Mouse (Mus musculus): ENCODE results near the gene Smim17. TPM values are rescaled to one million over a fixed set of nuclear protein-coding genes. Genes with fewer than 3 reads are reported as not detected.
"Not testable (repeated sequence)": the region's sequence is repeated elsewhere in the genome, so short reads cannot be mapped to it uniquely, and the experiment has no call there.

Gene Smim17
- polyA plus RNA-seq (2016; fragmentation: Nextera tagmentation; extraction: Ambion mirVana), result 0.34 and 0.90 TPM in 2 replicates

- Histone ChIP-seq H3K36me3 (replicated peaks) (peaks cover 23% of the 10 kb centered on the region), H3K27me3 (ENCODE audit: poor library complexity, severe bottlenecking) (no peaks in the 10 kb centered on the region), H3K9me3 (0 out of 2 replicates have a peak, but pooled peaks cover 2% of the 10 kb centered on the region), H3K27ac (peak within 1 kb of the TSS; percentile 76), H3K4me3 (peak within 1 kb of the TSS; percentile 61), H3K4me1 (peaks cover 11% of the 10 kb centered on the region)
- WGBS, result 28% methylated on average over 25 of the region's 25 CpGs
- DNase-seq (ENCODE audit: extremely low spot score, low spot score), result peak; percentile 30
Measured at GRCm38 (mm10) chr7:6397996-6398975, at the start of gene Smim17. Smim17 (plus strand) TSS chr7:6398715.

GRCm38 (mm10) chr7:6358121-6358520 is 40.4 kb upstream of the Smim17 start:
- 0 out of 2 replicates have a peak, but pooled peaks cover 1% of the 10 kb centered on the region for H3K9me3 ChIP-seq
- peaks cover 13% of the 10 kb centered on the region for H3K36me3 ChIP-seq (replicated peaks)
- 70% methylated on average over 2 of the region's 2 CpGs for WGBS
- H3K4me1 ChIP-seq, result peaks cover 10% of the 10 kb centered on the region
- H3K4me3 ChIP-seq, result no peak overlapping the region
- H3K27ac ChIP-seq, result no peak overlapping the region
- H3K27me3 ChIP-seq (ENCODE audit: poor library complexity, severe bottlenecking), result no peaks in the 10 kb centered on the region
- no peak for DNase-seq (ENCODE audit: extremely low spot score, low spot score)

DNA sequence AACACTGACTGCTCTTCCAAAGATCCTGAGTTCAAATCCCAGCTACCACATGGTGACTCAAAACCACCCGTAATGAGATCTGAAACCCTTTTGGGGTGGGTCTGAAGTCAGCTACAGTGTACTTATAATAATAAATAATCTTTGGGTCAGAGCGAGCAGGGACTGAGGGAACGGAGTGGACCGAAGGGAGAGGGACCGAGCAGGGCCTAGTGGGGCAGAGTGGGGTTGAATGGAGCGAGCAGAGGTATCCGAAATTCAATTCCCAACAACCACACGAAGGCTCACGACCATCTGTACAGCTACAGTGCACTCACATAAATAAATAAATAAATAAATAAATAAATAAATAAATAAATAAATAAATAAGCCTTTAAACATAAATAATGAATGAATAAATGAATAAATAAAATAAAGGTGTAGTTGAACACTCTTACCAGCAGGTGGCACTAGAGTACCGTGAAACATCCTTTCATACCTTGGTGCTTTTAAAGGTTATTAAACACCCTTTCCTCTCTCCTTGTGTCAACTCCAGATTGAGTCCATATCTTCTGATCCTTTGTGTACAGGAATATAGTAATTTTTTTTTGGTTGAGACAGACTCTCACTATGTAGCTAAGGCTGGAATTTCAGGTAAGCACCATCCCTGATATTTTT is 39.5 kb upstream of the Smim17 start:
- Histone ChIP-seq H3K27me3 (ENCODE audit: poor library complexity, severe bottlenecking) (no peaks in the 10 kb centered on the region), H3K27ac (no peak overlapping the region)
- DNase-seq (ENCODE audit: extremely low spot score, low spot score), result no peak

DNA sequence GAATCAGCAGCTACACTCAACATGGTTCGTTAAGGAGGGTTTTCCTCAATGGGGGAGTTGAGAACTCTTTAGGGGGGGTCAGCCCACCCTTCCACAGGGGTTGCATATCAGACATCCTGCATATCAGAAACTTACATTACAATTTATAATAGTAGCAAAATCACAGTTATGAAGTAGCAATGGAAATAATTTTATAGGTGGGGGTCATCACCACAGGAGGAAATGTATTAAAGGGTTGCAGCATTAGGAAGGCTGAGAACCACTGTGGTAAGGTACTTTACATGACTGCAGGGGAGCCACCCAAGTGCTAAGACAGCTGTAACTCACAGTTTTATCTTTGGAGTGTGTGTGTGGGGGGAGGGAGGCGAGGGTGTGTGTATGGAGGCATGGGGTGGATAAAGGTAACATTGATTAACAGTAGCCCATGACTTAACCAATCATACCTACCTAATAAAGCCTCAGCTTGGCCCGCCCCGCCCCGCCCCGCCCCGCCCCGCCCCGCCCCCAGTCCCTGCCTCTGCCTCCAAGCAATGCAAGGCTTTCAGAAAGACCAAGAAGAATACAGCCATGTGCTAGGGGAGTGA is 37.9 kb upstream of the Smim17 start:
- no peaks in the 10 kb centered on the region for H3K27me3 ChIP-seq (ENCODE audit: poor library complexity, severe bottlenecking)
- no peak overlapping the region for H3K4me3 ChIP-seq
- 12% methylated on average over 9 of the region's 9 CpGs for WGBS
- peak; percentile 17 for DNase-seq (ENCODE audit: extremely low spot score, low spot score)
- H3K4me1 ChIP-seq, result peaks cover 20% of the 10 kb centered on the region
- no peak overlapping the region for H3K27ac ChIP-seq
- H3K36me3 ChIP-seq (replicated peaks), result no peaks in the 10 kb centered on the region
- 0 out of 2 replicates have a peak, but pooled peaks cover 3% of the 10 kb centered on the region for H3K9me3 ChIP-seq

More for the DNA sequence above, 39.5 kb upstream of the Smim17 start:
- Histone ChIP-seq H3K9me3 (0 out of 2 replicates have a peak, but pooled peaks cover 3% of the 10 kb centered on the region), H3K36me3 (replicated peaks) (peaks cover 8% of the 10 kb centered on the region), H3K4me3 (no peak overlapping the region), H3K4me1 (peaks cover 16% of the 10 kb centered on the region)
- WGBS, result 53% methylated on average over 10 of the region's 10 CpGs

DNA sequence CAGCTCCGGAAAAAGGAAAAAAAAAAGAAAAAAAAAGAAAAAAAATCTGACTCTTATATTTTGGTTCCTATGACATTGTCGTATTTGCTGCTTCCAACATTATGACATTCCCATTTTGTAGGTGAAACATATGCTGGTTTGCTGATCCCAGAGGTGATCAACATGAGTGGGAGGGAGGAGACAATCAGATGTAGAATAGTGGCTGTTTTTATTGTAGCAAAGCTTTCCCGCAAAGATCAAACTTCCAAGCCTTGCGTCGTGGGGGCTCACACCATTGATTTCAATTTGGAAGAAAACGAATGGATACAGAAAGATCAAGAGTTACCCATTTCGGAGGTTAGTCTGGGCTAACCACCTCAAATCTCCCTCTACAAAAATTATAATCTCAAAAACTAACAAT is 36.8 kb upstream of the Smim17 start:
- Histone ChIP-seq H3K4me1 (peaks cover 20% of the 10 kb centered on the region), H3K27ac (peak overlapping the region; percentile 84), H3K27me3 (ENCODE audit: poor library complexity, severe bottlenecking) (no peaks in the 10 kb centered on the region), H3K36me3 (replicated peaks) (no peaks in the 10 kb centered on the region), H3K4me3 (peak overlapping the region; percentile 61), H3K9me3 (0 out of 2 replicates have a peak, but pooled peaks cover 3% of the 10 kb centered on the region)
- DNase-seq (ENCODE audit: extremely low spot score, low spot score), result no peak
- 27% methylated on average over 7 of the region's 7 CpGs for WGBS

DNA sequence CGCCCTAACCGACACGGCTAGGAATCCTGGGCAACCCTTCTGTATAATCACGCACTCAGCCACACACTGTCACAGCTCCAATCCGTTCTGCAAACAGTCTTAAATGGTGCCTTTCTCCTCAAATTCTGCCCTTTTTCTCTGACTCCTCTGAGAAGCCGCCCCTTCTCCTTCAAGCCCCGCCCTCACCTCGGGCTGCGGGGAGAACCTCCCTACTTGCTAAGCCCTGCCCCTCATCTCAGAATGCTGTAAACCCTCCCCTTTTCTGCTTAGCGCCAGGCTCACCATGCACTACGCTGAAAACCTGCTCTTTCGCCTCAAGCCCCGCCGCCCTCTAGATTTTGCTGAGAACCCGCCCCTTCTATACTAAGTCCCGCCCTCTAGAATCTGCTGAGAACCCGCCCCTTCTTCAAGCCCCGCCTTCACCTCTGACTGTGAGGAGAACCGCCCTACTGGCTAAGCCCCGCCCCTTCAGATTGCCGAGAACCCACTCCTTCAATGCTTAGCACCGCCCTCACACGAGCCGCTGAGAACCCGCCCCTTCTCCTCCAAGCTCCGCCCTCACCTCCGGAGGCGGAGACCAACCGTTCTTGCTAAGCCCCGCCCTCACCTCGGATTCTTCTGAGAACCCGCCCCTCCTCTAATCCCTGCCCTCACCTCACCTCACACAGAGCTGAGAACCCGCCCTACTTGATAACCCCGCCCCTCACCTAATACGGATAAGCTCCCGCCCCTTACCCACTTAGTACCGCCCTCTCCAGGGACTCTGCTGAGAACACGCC is 36.1 kb upstream of the Smim17 start:
- H3K9me3 ChIP-seq, result 0 out of 2 replicates have a peak, but pooled peaks cover 3% of the 10 kb centered on the region
- under 1% methylated on average over 38 of the region's 38 CpGs for WGBS
- H3K4me3 ChIP-seq, result peak overlapping the region; percentile 61
- no peaks in the 10 kb centered on the region for H3K27me3 ChIP-seq (ENCODE audit: poor library complexity, severe bottlenecking)
- peak overlapping the region; percentile 84 for H3K27ac ChIP-seq
- DNase-seq (ENCODE audit: extremely low spot score, low spot score), result peak; percentile 98
- H3K4me1 ChIP-seq, result peaks cover 20% of the 10 kb centered on the region
- H3K36me3 ChIP-seq (replicated peaks), result no peaks in the 10 kb centered on the region

DNA sequence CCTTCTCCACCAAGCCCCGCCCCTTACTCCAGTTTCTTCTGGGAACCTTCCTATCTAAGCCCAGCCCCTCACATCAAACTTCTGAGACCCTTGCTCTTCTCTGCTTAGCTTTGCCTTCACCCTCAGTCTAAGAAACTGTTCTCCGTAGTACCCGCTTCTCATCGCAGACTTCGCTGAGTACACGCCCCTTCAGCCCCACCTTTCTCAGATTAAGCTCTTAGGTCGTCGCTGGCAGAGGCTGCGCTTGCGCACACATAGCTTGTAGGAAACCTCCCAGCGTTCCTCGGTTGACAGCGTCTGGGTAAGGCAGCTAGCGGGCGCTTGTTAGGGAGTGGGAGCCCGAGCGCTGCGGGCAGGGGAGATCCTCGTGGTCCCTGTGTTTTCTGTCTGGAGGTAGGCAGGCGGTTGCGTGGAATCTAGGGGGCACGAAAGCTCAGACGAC is 35.4 kb upstream of the Smim17 start, which contains the start of gene Zfp78:
Zfp78 (plus strand) TSS at position 234 of the 442 bp plus-strand sequence.
- peaks cover 20% of the 10 kb centered on the region for H3K4me1 ChIP-seq
- DNase-seq (ENCODE audit: extremely low spot score, low spot score), result peak; percentile 88
- WGBS, result 0% methylated on average over 23 of the region's 23 CpGs
- peak within 1 kb of the TSS; percentile 61 for H3K4me3 ChIP-seq
- peak within 1 kb of the TSS; percentile 84 for H3K27ac ChIP-seq
- H3K27me3 ChIP-seq (ENCODE audit: poor library complexity, severe bottlenecking), result no peaks in the 10 kb centered on the region
- 0 out of 2 replicates have a peak, but pooled peaks cover 3% of the 10 kb centered on the region for H3K9me3 ChIP-seq
- no peaks in the 10 kb centered on the region for H3K36me3 ChIP-seq (replicated peaks)

DNA sequence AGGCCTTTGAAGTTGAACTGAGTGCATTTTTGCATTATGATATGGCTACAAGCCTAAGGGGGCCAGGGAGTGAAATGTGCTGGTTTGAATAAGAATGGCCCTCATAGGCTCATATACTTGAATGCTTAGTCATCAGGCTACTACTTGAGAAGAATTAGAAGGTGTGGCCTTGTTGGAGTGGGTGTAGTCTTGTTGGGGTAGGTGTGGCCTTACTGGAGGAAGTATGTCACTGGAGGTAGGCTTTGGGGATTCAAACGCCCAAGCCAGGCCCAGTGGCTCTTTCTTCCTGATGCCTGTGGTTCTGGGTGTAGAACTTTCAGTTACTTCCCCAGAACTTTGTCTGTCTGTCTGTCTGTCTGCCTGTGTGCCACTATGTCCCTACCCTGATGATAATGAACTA is 33.8 kb upstream of the Smim17 start:
- no peak for DNase-seq (ENCODE audit: extremely low spot score, low spot score)
- no peaks in the 10 kb centered on the region for H3K36me3 ChIP-seq (replicated peaks)
- H3K27ac ChIP-seq, result no peak overlapping the region
- 0 out of 2 replicates have a peak, but pooled peaks cover 3% of the 10 kb centered on the region for H3K9me3 ChIP-seq
- H3K27me3 ChIP-seq (ENCODE audit: poor library complexity, severe bottlenecking), result no peaks in the 10 kb centered on the region
- H3K4me1 ChIP-seq, result peaks cover 20% of the 10 kb centered on the region
- 67% methylated on average over 1 of the region's 1 CpGs for WGBS
- no peak overlapping the region for H3K4me3 ChIP-seq

- DNase-seq (ENCODE audit: extremely low spot score, low spot score), result no peak
- Histone ChIP-seq H3K27ac (no peak overlapping the region), H3K27me3 (ENCODE audit: poor library complexity, severe bottlenecking) (no peaks in the 10 kb centered on the region), H3K4me3 (no peak overlapping the region), H3K9me3 (0 out of 2 replicates have a peak, but pooled peaks cover 3% of the 10 kb centered on the region), H3K4me1 (peaks cover 10% of the 10 kb centered on the region), H3K36me3 (replicated peaks) (no peaks in the 10 kb centered on the region)
- 88% methylated on average over 5 of the region's 5 CpGs for WGBS
Measured at GRCm38 (mm10) chr7:6367185-6367584, 31.3 kb upstream of the Smim17 start.

DNA sequence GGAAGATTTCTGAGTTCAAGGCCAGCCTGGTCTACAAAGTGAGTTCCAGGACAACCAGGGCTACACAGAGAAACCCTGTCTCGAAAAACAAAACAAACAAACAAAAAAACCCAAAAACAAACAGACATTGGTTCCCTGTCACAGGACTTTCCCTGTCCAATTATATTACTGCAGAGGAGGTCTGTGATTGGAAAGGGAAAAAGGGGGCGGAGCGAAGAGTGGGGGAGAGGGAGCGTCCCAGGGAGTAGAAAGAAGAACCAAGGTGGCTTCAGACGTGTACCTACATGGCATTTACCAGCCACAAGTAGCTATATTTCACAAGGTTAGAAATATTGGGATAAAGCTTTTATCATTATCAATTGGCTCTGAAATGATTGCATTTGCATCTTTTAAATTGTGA is 30.4 kb upstream of the Smim17 start:
- not testable (repeated sequence) for H3K27ac ChIP-seq; H3K4me3 ChIP-seq; H3K36me3 ChIP-seq (replicated peaks); H3K9me3 ChIP-seq; DNase-seq (ENCODE audit: extremely low spot score, low spot score); H3K27me3 ChIP-seq (ENCODE audit: poor library complexity, severe bottlenecking)
- 90% methylated on average over 5 of the region's 5 CpGs for WGBS
- peaks cover 10% of the 10 kb centered on the region for H3K4me1 ChIP-seq

DNA sequence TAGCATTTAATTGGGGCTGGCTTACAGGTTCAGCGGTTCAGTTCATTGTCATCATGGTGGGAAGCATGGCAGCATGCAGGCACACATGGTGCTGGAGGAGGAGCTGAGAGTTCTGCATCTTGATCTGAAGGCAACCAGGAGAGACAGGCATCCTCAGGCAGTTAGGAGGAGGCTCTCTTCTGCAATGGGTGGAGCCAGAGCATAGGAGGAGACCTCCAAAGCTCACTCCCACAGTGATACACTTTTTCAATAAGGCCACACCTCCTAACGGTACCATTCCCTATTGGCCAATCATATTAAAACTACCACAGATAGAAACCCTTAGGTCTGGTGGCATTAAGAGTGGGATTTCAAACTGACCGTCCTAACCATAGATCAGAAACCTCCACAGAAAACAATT is 29.1 kb upstream of the Smim17 start:
- WGBS, result 84% methylated on average over 3 of the region's 3 CpGs
- Histone ChIP-seq H3K9me3 (no peaks in the 10 kb centered on the region), H3K4me1 (no peaks in the 10 kb centered on the region; the same call in 1 of the 2 replicates), H3K4me3 (no peak overlapping the region), H3K27ac (no peak overlapping the region), H3K36me3 (replicated peaks) (no peaks in the 10 kb centered on the region), H3K27me3 (ENCODE audit: poor library complexity, severe bottlenecking) (no peaks in the 10 kb centered on the region)
- no peak for DNase-seq (ENCODE audit: extremely low spot score, low spot score)

DNA sequence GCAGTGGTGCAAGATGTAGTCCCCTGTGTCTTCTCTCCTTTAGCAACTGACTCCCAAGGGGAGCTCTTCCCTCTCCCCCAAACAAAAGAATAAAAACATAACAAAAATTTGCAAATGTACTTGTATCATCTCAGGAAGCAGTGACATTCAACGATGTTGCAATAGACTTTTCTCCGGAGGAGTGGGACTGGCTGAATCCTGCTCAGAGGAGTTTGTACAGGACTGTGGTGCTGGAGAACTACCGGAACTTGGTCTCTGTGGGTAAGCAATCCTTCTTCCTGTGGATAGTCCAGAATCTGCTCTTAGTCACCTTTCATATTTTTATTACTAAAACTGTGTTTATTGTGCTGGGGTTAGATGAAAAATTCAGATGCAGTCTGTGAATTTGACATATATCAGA is 25.5 kb upstream of the Smim17 start:
- H3K27ac ChIP-seq, result no peak overlapping the region
- no peaks in the 10 kb centered on the region for H3K9me3 ChIP-seq
- no peaks in the 10 kb centered on the region for H3K4me1 ChIP-seq
- H3K27me3 ChIP-seq (ENCODE audit: poor library complexity, severe bottlenecking), result no peaks in the 10 kb centered on the region
- no peak for DNase-seq (ENCODE audit: extremely low spot score, low spot score)
- WGBS, result 95% methylated on average over 3 of the region's 3 CpGs
- H3K4me3 ChIP-seq, result no peak overlapping the region
- no peaks in the 10 kb centered on the region for H3K36me3 ChIP-seq (replicated peaks)
